Mouse (Mus musculus) CH12.LX (cell line): ENCODE measurements around the gene Nkx6-2. TPM values are rescaled to one million over a fixed set of nuclear protein-coding genes. Genes with fewer than 3 reads are reported as not detected.

ENCODE experiments used
- DNase-seq: peaks from one replicate; pipeline ENCODE4 v3.0.0-alpha.2; 2013; ENCODE audit errors: extremely low read depth
- H3K27ac ChIP-seq: 2 replicates; pipeline ENCODE4 v1.5.1; 2012; ENCODE audit warnings: low read depth, mild to moderate bottlenecking, control low read depth, moderate library complexity; ENCODE audit not compliant: insufficient read depth
- H3K27me3 ChIP-seq: replicated peaks from 2 replicates; pipeline ENCODE3; 2012; ENCODE audit warnings: inconsistent platforms
- H3K36me3 ChIP-seq, 2 experiments: replicated peaks in 1 of 2; 2 replicates each; pipeline versions ENCODE3 to v1.6.1; 2012; ENCODE audit warnings: inconsistent platforms in 1 of 2, low read length in 1 of 2, mild to moderate bottlenecking in 1 of 2, mixed read lengths in 1 of 2, moderate library complexity in 1 of 2; ENCODE audit not compliant: control insufficient read depth in 1 of 2, insufficient read depth in 1 of 2
- H3K4me1 ChIP-seq, 2 experiments: 2 replicates each; pipeline ENCODE4 v1.6.1; 2012; ENCODE audit warnings: inconsistent platforms in 1 of 2, moderate library complexity in 1 of 2; ENCODE audit not compliant: insufficient read depth in 2 of 2, control insufficient read depth in 1 of 2
- H3K4me2 ChIP-seq: 2 replicates; pipeline ENCODE4 v1.6.1; 2012; ENCODE audit warnings: low read depth, mild to moderate bottlenecking, control low read depth; ENCODE audit not compliant: poor library complexity, insufficient read depth, severe bottlenecking
- H3K4me3 ChIP-seq, 3 experiments: fragments of 150-350 bp in 1 of 3; sonication (generic) in 1 of 3; replicated peaks in 1 of 3; 2 replicates each; pipeline versions ENCODE3 to v1.5.1; 2011 to 2012; ENCODE audit warnings: low read depth in 2 of 3, low read length in 2 of 3, mild to moderate bottlenecking in 2 of 3, moderate library complexity in 2 of 3, control low read depth in 1 of 3, improper control_type of control experiment in 1 of 3, inconsistent platforms in 1 of 3, mixed read lengths in 1 of 3; ENCODE audit not compliant: poor library complexity in 1 of 3
- H3K79me2 ChIP-seq: replicated peaks from 2 replicates; pipeline ENCODE4 v1.6.1; 2012; ENCODE audit warnings: mild to moderate bottlenecking, moderate library complexity; ENCODE audit not compliant: control insufficient read depth, poor library complexity, insufficient read depth, severe bottlenecking; ENCODE audit errors: extremely low read depth
- H3K9ac ChIP-seq: 2 replicates; pipeline ENCODE4 v1.6.1; 2012; ENCODE audit warnings: low read depth, mild to moderate bottlenecking, control low read depth, moderate library complexity; ENCODE audit not compliant: insufficient read depth
- H3K9me3 ChIP-seq: replicated peaks from 2 replicates; pipeline ENCODE3; 2012; ENCODE audit warnings: low read length, inconsistent platforms, mixed read lengths
- BHLHE40 ChIP-seq: IDR thresholded peaks from 2 replicates; pipeline ENCODE4 v1.6.1; 2011; ENCODE audit warnings: mild to moderate bottlenecking, low read depth, low read length, improper control_type of control experiment
- CHD1 ChIP-seq: IDR thresholded peaks from 2 replicates; pipeline ENCODE4 v1.6.1; 2012; ENCODE audit warnings: low read depth, low read length, improper control_type of control experiment, inconsistent platforms
- CHD2 ChIP-seq: IDR thresholded peaks from 2 replicates; pipeline ENCODE4 v1.6.1; 2011; ENCODE audit warnings: low read length, improper control_type of control experiment
- CTCF ChIP-seq, 2 experiments: IDR thresholded peaks in 1 of 2; conservative IDR thresholded peaks in 1 of 2; 2 replicates each; pipeline ENCODE4 v1.5.1; 2011 to 2012; ENCODE audit warnings: low read depth in 2 of 2, low read length in 2 of 2, improper control_type of control experiment in 1 of 2, inconsistent platforms in 1 of 2, mild to moderate bottlenecking in 1 of 2, moderate library complexity in 1 of 2
- ETS1 ChIP-seq: conservative IDR thresholded peaks from 2 replicates; pipeline ENCODE4 v1.6.1; 2012; ENCODE audit warnings: low read depth, mild to moderate bottlenecking, inconsistent platforms, low read length, improper control_type of control experiment, moderate library complexity
- GABPA ChIP-seq: IDR thresholded peaks from 2 replicates; pipeline ENCODE4 v1.6.1; 2012; ENCODE audit warnings: low read depth, low read length, improper control_type of control experiment, inconsistent platforms; ENCODE audit not compliant: insufficient replicate concordance
- HCFC1 ChIP-seq: IDR thresholded peaks from 2 replicates; pipeline ENCODE4 v1.6.1; 2012; ENCODE audit warnings: low read depth, mild to moderate bottlenecking, inconsistent platforms, low read length, improper control_type of control experiment
- IRF4 ChIP-seq: IDR thresholded peaks from 2 replicates; pipeline ENCODE4 v1.6.1; 2014; ENCODE audit warnings: low read depth, mild to moderate bottlenecking, inconsistent platforms, low read length, improper control_type of control experiment
- JUN ChIP-seq: IDR thresholded peaks from 2 replicates; pipeline ENCODE4 v1.6.1; 2011; ENCODE audit warnings: low read depth, mild to moderate bottlenecking, low read length, improper control_type of control experiment, moderate library complexity; ENCODE audit not compliant: insufficient read depth
- JUND ChIP-seq: conservative IDR thresholded peaks from 2 replicates; pipeline ENCODE4 v1.6.1; 2011; ENCODE audit warnings: low read depth, low read length, improper control_type of control experiment
- KAT2A ChIP-seq: IDR thresholded peaks from 2 replicates; pipeline ENCODE4 v1.6.1; 2012; ENCODE audit warnings: low read length, improper control_type of control experiment, inconsistent platforms; ENCODE audit not compliant: insufficient replicate concordance
- MAFK ChIP-seq: IDR thresholded peaks from 2 replicates; pipeline ENCODE4 v1.6.1; 2011; ENCODE audit warnings: low read length, improper control_type of control experiment; ENCODE audit not compliant: insufficient replicate concordance
- MAX ChIP-seq: IDR thresholded peaks from 2 replicates; pipeline ENCODE4 v1.6.1; 2011; ENCODE audit warnings: low read length, improper control_type of control experiment
- MAZ ChIP-seq: IDR thresholded peaks from 2 replicates; pipeline ENCODE4 v1.6.1; 2012; ENCODE audit warnings: low read depth, mild to moderate bottlenecking, inconsistent platforms, low read length, improper control_type of control experiment, moderate library complexity
- MEF2A ChIP-seq: IDR thresholded peaks from 2 replicates; pipeline ENCODE4 v1.6.1; 2014; ENCODE audit warnings: low read depth, mild to moderate bottlenecking, inconsistent platforms, low read length, improper control_type of control experiment, borderline replicate concordance
- MXI1 ChIP-seq: IDR thresholded peaks from 2 replicates; pipeline ENCODE4 v1.6.1; 2011; ENCODE audit warnings: mild to moderate bottlenecking, low read depth, low read length, improper control_type of control experiment
- NELFE ChIP-seq: IDR thresholded peaks from 2 replicates; pipeline ENCODE4 v1.6.1; 2011; ENCODE audit warnings: low read depth, low read length, improper control_type of control experiment
- PAX5 ChIP-seq: IDR thresholded peaks from 2 replicates; pipeline ENCODE4 v1.6.1; 2012; ENCODE audit warnings: low read length, inconsistent platforms, mixed read lengths
- POLR2A ChIP-seq: IDR thresholded peaks from 2 replicates; pipeline ENCODE4 v1.6.1; 2011; ENCODE audit warnings: low read depth, mild to moderate bottlenecking, improper control_type of control experiment, low read length
- POLR2AphosphoS2 ChIP-seq: IDR thresholded peaks from 2 replicates; pipeline ENCODE4 v1.6.1; 2011; ENCODE audit warnings: low read depth, low read length, improper control_type of control experiment
- RCOR1 ChIP-seq: conservative IDR thresholded peaks from 2 replicates; pipeline ENCODE4 v1.6.1; 2012; ENCODE audit warnings: low read depth, mild to moderate bottlenecking, inconsistent platforms, low read length, improper control_type of control experiment
- SIN3A ChIP-seq: IDR thresholded peaks from 2 replicates; pipeline ENCODE4 v1.6.1; 2012; ENCODE audit warnings: low read length, improper control_type of control experiment, inconsistent platforms
- SMC3 ChIP-seq: IDR thresholded peaks from 2 replicates; pipeline ENCODE4 v1.6.1; 2011; ENCODE audit warnings: low read depth, low read length, improper control_type of control experiment
- TBP ChIP-seq: conservative IDR thresholded peaks from 2 replicates; pipeline ENCODE4 v1.6.1; 2011; ENCODE audit warnings: low read depth, low read length, improper control_type of control experiment
- TCF12 ChIP-seq: IDR thresholded peaks from 2 replicates; pipeline ENCODE4 v1.6.1; 2014; ENCODE audit warnings: low read depth, mild to moderate bottlenecking, inconsistent platforms, low read length, improper control_type of control experiment
- UBTF ChIP-seq: IDR thresholded peaks from 2 replicates; pipeline ENCODE4 v1.6.1; 2012; ENCODE audit warnings: low read depth, mild to moderate bottlenecking, inconsistent platforms, low read length, improper control_type of control experiment, moderate library complexity
- ZC3H11A ChIP-seq: IDR thresholded peaks from 2 replicates; pipeline ENCODE4 v1.6.1; 2012; ENCODE audit warnings: low read depth, mild to moderate bottlenecking, inconsistent platforms, low read length, improper control_type of control experiment
- ZMIZ1 ChIP-seq: IDR thresholded peaks from 2 replicates; pipeline ENCODE4 v1.6.1; 2012; ENCODE audit warnings: low read depth, mild to moderate bottlenecking, inconsistent platforms, low read length, improper control_type of control experiment
- ZNF384 ChIP-seq: IDR thresholded peaks from 2 replicates; pipeline ENCODE4 v1.6.1; 2012; ENCODE audit warnings: low read depth, low read length, improper control_type of control experiment, inconsistent platforms
- dilution Hi-C: fragments of 300-500 bp; cut with MboI; formaldehyde crosslinking; loops from 2 replicates; pipeline ENCODE4 v1.14.3; 2020; ENCODE audit warnings: low sequenced_read_pairs; ENCODE audit not compliant: extremely low pct_unique_long_range_greater_than_20kb, extremely low pct_ligation_motif_present
- in situ Hi-C: fragments of 300-500 bp; cut with MboI; formaldehyde crosslinking; loops from 3 replicates; pipeline ENCODE4 v1.14.3; 2019; ENCODE audit warnings: low sequenced_read_pairs, low pct_ligation_motif_present, low pct_unique_long_range_greater_than_20kb, mixed read lengths
- polyA plus RNA-seq: library from polyadenylated mRNA; unstranded; fragments of >175 nt; gene quantifications from 2 replicates; pipeline ENCODE4 v1.2.1, GENCODE M21; 2012; ENCODE audit warnings: low read depth; ENCODE audit not compliant: insufficient read length
- total RNA-seq, 2 experiments: library from RNA; depleted of rRNA; stranded (reverse); fragments of 300-350 nt in 1 of 2; fragments of >200 nt in 1 of 2; gene quantifications; 2 replicates each; pipeline ENCODE4 v1.2.3; 2012 to 2014

The Nkx6-2 gene
- total and polyA plus RNA-seq, 3 experiments: not detected

- in situ Hi-C loops: no loop called here
- TF ChIP-seq ZNF384: no peak
- TF ChIP-seq ZMIZ1: no peak
- TF ChIP-seq ETS1: no peak
- TF ChIP-seq MAFK: no peak
- no peak for TF ChIP-seq TBP
- no peak for TF ChIP-seq MAX
- no peak for TF ChIP-seq CHD2
- no peak for TF ChIP-seq KAT2A
- no peak for TF ChIP-seq CTCF (conservative IDR thresholded peaks at IDR 0.05 in 1 of 2, IDR thresholded peaks at IDR 0.05 in 1 of 2; ENCODE audit: low read depth in 2 of 2, low read length in 2 of 2)
- TF ChIP-seq BHLHE40: no peak
- no peak for TF ChIP-seq RCOR1
- no peak for TF ChIP-seq ZC3H11A
- TF ChIP-seq POLR2AphosphoS2: no peak
- no peak for TF ChIP-seq SIN3A
- no peak for TF ChIP-seq CHD1
- no peak for TF ChIP-seq POLR2A
- TF ChIP-seq UBTF: no peak
- no peak for TF ChIP-seq JUND
- no peak for TF ChIP-seq MXI1
- TF ChIP-seq, all 38 proteins: peak for 0
- H3K9ac ChIP-seq: no peak overlapping the region
- H3K4me1 ChIP-seq: peaks cover 0 to 5% of the 10 kb centered on the region in 2 experiments; a peak in 1 of 4 replicates
- H3K36me3 ChIP-seq: no peaks in the 10 kb centered on the region
- no peak for DNase-seq
- H3K27me3 ChIP-seq: peaks cover 50% of the 10 kb centered on the region
- no peak overlapping the region for H3K4me3 ChIP-seq
- no peaks in the 10 kb centered on the region for H3K9me3 ChIP-seq
- H3K4me2 ChIP-seq: no peak overlapping the region
- no peaks in the 10 kb centered on the region for H3K79me2 ChIP-seq
- dilution Hi-C loops: no loop called here
- no peak overlapping the region for H3K27ac ChIP-seq
These were observed 13.3 kb upstream of the Nkx6-2 start for GRCm38 (mm10) chr7:139595862-139596261.

DNA sequence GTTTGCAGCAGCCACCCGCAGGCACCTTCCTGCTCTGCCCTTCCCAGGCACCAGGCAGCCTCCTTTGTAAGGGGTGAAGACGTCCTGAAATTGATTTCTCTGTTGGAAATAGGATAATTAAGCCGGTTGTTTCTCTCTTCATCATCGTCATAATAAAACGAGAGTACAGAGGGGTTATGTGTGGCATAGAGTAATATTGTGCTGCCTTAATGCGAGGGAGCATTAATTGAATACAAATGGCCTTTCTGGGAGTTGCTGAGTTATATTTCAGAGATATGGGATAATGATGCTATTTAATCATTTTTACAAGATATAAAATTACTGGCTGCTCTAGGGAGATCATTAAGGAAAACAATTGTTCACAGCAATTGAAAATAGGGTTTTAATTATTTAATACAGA lies 12.7 kb upstream of the Nkx6-2 start:
- Histone ChIP-seq H3K27ac (no peak overlapping the region), H3K36me3 (no peaks in the 10 kb centered on the region), H3K27me3 (peaks cover 44% of the 10 kb centered on the region), H3K79me2 (no peaks in the 10 kb centered on the region), H3K9ac (no peak overlapping the region), H3K9me3 (no peaks in the 10 kb centered on the region), H3K4me3 (no peak overlapping the region), H3K4me1 (peaks cover 0 to 5% of the 10 kb centered on the region in 2 experiments; a peak in 1 of 4 replicates), H3K4me2 (no peak overlapping the region)
- dilution Hi-C loops (no loop called here), in situ Hi-C loops (no loop called here)
- no peak for DNase-seq
- no peak for TF ChIP-seq NELFE
- TF ChIP-seq GABPA: no peak
- no peak for TF ChIP-seq IRF4
- TF ChIP-seq MXI1: no peak
- no peak for TF ChIP-seq PAX5
- TF ChIP-seq JUN: no peak
- TF ChIP-seq CHD1: no peak
- no peak for TF ChIP-seq SMC3
- no peak for TF ChIP-seq HCFC1
- no peak for TF ChIP-seq TCF12
- TF ChIP-seq SIN3A: no peak
- TF ChIP-seq MAZ: no peak
- no peak for TF ChIP-seq TBP
- TF ChIP-seq MEF2A: no peak
- TF ChIP-seq JUND: no peak
- no peak for TF ChIP-seq UBTF
